Mouse (Mus musculus): ENCODE data around the gene Efhd1.

Efhd1 gene

GRCm38 (mm10) chr1:87270204-87270603 is 6.0 kb downstream of the Efhd1 start:
- DNase-seq (ENCODE audit: low read depth in 1 of 2, low spot score in 2 of 2): no peak

GRCm38 (mm10) chr1:87270641-87271467 is 6.7 kb downstream of the Efhd1 start:
- DNase-seq (ENCODE audit: low read depth in 1 of 2, low spot score in 2 of 2): no peak

DNA sequence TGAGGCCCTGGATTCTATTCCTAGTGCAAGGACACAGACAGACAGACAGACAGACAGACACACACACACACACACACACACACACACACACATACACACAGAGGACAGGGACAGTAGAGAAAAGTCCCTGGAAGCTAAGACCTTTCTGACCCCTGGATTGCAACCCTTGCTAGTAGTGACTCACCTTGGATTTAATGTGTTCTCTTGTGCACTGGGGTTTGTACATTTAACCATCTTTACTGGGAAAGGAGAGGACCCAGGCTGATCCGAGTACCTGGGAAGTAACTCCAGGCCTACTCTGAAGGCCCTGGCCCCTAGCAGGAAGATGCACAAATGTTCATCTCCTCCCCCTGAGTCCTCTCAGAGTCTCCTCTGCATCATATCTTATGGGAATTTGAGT is 7.4 kb downstream of the Efhd1 start:
- no peak for DNase-seq (ENCODE audit: low read depth in 1 of 2, low spot score in 2 of 2)

GRCm38 (mm10) chr1:87272462-87272861 is 8.3 kb downstream of the Efhd1 start:
- DNase-seq (ENCODE audit: low read depth in 1 of 2, low spot score in 2 of 2): no peak

- no peak for DNase-seq (ENCODE audit: low read depth in 1 of 2, low spot score in 2 of 2)
These were observed 9.4 kb downstream of the Efhd1 start for GRCm38 (mm10) chr1:87273514-87273942.

DNA sequence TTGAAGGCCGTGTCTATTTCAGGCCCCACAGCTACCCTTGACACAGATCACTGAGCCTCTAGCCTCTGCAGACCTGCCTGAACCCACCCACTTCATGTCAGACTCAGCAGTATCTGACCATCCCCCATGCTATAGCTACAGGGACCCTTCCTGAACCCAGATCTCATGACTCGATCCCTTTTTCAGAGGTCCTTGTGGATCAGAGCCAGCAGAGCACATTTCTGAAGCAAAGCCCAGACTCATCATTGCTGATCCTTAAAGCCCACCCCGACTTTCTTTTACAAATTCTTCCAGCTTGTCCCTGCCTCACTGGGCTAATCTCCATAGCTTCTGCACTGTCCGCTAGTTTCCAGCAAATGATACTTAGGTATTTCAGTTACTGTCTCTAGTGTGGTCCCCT is 10.0 kb downstream of the Efhd1 start:
- DNase-seq (ENCODE audit: low read depth in 1 of 2, low spot score in 2 of 2): no peak

- DNase-seq (ENCODE audit: low read depth in 1 of 2, low spot score in 2 of 2): no peak
These were observed 11.0 kb downstream of the Efhd1 start for GRCm38 (mm10) chr1:87275151-87275550.

- no peak for DNase-seq (ENCODE audit: low read depth in 1 of 2, low spot score in 2 of 2)
These were observed 11.9 kb downstream of the Efhd1 start for GRCm38 (mm10) chr1:87276056-87276455.

GRCm38 (mm10) chr1:87280281-87280680 is 16.1 kb downstream of the Efhd1 start:
- DNase-seq (ENCODE audit: low read depth in 1 of 2, low spot score in 2 of 2): no peak

DNA sequence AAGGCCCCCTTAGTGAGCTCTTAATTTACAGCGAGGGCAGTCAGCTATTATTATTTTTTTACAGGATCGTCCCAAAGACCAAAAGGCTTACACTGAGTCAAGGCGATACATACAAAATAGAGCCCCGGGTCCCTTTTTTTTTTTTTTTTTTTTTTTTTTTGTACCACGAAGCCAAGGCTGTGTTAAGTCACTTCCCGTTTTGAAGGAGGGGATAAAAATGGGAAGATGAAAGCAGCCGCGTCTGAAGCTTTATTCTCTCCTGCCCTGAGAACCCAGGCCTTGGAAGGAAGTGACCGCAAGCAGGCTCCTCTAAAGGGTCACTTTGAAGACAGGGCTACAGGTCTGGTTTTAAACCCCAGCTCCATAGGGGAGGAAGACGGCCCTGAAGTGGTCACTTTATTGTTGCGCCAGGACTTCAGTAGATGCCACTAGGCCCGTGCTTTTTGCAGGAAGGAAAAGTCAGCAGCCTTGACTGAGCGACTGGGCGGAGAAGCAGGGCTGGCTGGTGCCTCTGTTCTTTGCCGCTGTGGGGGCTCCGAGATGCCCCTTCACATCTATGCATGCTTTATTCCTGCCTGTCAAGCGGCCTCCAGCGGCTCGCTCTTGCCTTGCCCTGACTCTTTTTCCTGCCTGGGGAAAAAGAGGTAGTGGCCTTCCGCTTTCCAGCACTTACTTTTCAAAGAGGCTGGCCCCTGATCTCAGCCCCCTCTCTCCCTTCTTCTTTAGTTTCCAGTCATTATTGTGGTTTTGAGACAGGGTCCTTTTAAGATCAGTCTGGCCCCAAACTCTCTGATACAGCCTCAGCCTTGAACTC is 17.6 kb downstream of the Efhd1 start:
- no peak for DNase-seq (ENCODE audit: low read depth in 1 of 2, low spot score in 2 of 2)

DNA sequence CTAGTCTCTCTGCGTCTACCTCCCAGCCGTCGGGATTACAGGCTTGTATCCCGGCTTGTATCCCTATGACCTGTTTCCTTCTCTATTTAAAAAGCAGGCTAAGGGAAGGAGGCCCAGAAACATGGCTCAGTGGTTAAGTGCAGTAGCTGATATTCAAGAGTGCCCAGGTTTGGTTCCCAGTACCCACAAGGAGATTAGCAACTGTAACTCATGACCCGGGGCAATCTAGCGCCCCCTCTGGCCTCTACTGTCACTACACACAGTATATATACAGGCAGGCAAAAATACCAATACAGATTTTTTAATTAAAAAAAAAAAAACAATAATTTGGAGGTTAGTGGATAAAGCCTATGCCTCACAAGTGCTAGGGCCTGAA is 18.2 kb downstream of the Efhd1 start:
- no peak for DNase-seq (ENCODE audit: low read depth in 1 of 2, low spot score in 2 of 2)

DNA sequence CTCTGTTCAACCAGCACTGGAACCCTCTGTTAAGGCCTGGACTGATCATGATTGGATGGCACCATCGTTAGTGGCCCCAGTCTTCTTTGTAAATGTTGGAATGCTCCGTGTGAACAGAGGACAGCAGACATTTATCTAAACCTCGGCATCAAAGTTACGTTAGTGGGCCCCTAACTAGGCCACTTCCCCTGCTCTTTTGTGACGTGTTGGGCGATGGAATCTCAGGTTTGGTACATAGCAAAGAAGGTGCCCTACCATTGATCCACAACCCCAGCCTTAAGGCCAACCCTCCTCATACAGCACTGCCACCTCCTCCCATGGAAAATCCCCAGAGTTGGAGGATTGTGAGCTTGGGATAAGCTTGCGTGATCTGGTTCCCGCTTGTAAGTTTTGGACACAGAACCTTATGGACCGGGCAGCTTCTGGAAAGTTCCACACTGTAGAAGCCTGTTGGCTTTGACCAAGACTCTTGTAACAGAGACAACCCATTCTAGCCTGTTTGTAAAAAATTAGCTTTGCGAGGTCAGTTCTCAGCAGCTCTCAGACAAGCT is 19.3 kb downstream of the Efhd1 start:
- DNase-seq (ENCODE audit: low read depth in 1 of 2, low spot score in 2 of 2): no peak

GRCm38 (mm10) chr1:87287105-87287504 is 22.9 kb downstream of the Efhd1 start:
- no peak for DNase-seq (ENCODE audit: low read depth in 1 of 2, low spot score in 2 of 2)

- DNase-seq (ENCODE audit: low read depth in 1 of 2, low spot score in 2 of 2): no peak
These were observed 27.3 kb downstream of the Efhd1 start for GRCm38 (mm10) chr1:87291416-87291815.

DNA sequence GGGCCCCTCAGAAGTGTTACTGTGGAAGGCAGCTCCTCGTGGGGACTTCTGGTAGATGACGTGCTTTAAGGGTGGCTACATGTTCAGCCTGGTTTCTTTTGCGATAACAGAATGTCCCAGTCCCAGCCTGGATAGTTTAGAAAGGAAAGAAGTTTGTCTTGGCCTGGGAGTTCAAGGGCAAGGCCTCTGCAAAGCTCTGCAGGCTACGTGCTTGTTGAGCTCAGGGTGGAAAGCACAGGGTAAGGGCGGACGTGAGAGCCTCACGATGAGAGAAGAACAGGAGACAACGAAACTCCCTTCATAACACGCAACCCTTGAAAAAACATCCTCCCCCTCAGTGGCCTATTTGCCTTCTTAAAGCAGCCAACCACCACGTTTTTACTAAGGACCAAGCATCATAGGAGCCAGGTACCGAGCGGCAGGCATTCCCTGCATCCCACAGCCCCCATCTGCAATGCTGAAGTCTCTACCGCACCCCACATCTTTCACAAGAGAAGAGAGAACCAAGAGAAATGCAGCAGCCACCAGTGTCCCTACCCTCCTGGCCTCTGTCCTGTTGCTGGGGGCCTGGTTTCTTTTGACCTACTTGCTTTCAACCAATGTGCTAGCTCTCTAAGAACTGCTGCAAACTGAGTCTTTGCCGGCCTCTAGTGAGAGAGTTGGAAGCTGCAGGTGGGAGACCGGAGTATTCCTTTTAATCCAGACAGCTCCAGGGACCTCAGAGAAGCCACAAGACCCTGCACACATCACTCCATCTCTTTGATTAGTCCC is 28.4 kb downstream of the Efhd1 start:
- no peak for DNase-seq (ENCODE audit: low read depth in 1 of 2, low spot score in 2 of 2)

GRCm38 (mm10) chr1:87294063-87294710 is 30.0 kb downstream of the Efhd1 start:
- DNase-seq (ENCODE audit: low read depth in 1 of 2, low spot score in 2 of 2): no peak

- DNase-seq (ENCODE audit: low read depth in 1 of 2, low spot score in 2 of 2): no peak
These were observed 30.8 kb downstream of the Efhd1 start for GRCm38 (mm10) chr1:87294951-87295350.

GRCm38 (mm10) chr1:87297346-87297925 is 33.3 kb downstream of the Efhd1 start:
- no peak for DNase-seq (ENCODE audit: low read depth in 1 of 2, low spot score in 2 of 2)

GRCm38 (mm10) chr1:87300360-87301286 is 36.5 kb downstream of the Efhd1 start:
- DNase-seq (ENCODE audit: low read depth in 1 of 2, low spot score in 2 of 2): no peak
